Mouse (Mus musculus): ENCODE results near the gene Olfr1196. TPM values are rescaled to one million over a fixed set of nuclear protein-coding genes. Genes with fewer than 3 reads are reported as not detected.
"Not testable (repeated sequence)": the region's sequence is repeated elsewhere in the genome, so short reads cannot be mapped to it uniquely, and the experiment has no call there.

The Olfr1196 gene
- total RNA-seq (2021): not detected
- long read RNA-seq, experiment 1: 0 reads
- long read RNA-seq, experiment 2: 0 reads

DNA sequence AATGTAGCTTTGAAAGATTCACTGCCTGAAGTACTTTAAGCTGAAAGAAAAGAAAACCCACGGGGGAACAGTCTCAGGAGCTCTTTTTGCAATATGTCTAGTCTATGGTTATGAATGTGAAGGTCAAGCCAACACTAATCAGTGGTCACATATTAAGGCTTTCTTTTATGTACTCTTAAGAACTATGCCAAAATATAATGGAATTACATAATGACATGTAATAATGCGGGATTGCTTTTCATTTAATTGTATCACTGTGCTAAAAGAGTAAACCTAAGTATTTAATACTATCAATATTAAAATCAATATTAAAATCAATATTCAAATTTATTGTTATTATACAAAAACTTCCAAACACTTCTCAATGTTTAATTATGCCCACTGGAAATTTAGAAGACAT is at the start of gene Olfr1196:
Olfr1196 (minus strand) TSS at position 101 of the 400 bp plus-strand sequence.
- no peak for DNase-seq

GRCm38 (mm10) chr2:88751270-88751669 is 46.9 kb upstream of the Olfr1196 start, which contains the start of gene Olfr1198:
Gene Olfr1198, minus strand, starts transcription at chr2:88751370.
- no peak for DNase-seq

DNA sequence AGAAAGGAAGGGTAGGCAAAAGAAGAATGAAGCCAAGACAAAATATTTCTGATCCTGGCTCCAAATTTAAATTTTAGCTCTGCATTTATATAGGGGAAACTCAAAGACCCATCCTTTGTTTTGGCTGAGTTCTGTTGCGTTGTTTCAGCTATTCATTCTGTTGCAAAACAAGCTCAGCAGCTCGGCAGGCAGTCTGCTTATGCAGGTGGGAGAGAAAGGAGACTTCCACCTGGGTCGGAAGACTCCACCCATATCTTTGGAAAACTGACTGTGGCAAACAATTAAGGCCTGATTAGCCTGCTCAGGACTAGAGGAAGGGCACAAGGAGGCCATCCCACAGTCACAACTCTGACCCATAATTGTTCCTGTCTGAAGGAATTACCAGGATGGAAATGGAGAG is 39.0 kb upstream of the Olfr1196 start:
- no peak for DNase-seq

DNA sequence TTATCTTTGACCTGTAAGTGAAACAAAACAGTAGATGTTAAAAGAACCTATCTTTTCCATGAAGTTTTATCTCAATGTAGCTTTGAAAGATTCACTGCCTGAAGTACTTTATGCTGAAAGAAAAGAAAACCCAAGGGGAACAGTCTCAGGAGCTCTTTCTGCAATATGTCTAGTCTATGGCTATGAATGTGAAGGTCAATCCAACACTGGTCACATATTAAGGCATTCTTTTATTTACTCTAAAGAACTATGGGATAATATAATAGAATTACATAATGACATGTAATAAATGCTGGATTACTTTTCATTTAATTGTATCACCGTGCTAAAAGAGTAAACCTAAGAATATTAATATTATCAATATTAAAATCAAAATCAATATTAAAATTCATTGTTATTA is 27.9 kb upstream of the Olfr1196 start, which contains the start of gene Olfr1197:
Olfr1197 (minus strand) TSS at position 101 of the 400 bp plus-strand sequence.
- DNase-seq: no peak

GRCm38 (mm10) chr2:88689087-88689486 is 15.3 kb downstream of the Olfr1196 start, which contains the start of gene Olfr1195:
Gene Olfr1195, minus strand, starts transcription at chr2:88689187.
- DNase-seq: no peak

DNA sequence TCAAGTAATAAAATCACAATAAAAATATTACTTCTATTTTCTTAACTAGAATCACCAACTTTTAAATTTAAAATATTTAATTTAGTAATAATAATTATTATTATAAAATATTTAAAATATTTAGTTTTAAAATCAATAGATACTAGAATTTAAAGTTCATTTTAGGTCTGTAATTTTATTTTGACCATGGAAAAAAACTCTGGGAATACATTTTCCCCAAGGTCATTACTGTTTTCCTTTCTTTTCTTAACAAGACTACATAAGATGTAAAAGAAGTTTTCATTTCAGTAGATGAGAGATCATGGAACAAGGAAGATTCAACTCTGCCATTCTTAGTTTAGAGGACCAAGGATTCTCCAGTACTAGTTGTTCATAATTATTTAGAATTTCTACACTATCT is 29.1 kb downstream of the Olfr1196 start, which contains the start of gene Olfr1193:
Olfr1193 (plus strand) TSS at position 301 of the 400 bp plus-strand sequence.
- DNase-seq: not testable (repeated sequence)

GRCm38 (mm10) chr2:88648209-88648608 is 56.2 kb downstream of the Olfr1196 start, which contains the start of gene Olfr1192-ps1:
Gene Olfr1192-ps1, plus strand, starts transcription at chr2:88648509.
- no peak for DNase-seq

Other genes starting within 250 kb of the Olfr1196 start
- not detected for gene Olfr1183, start 249.7 kb downstream of the Olfr1196 start, total RNA-seq (2021)
- gene Olfr1184, start 221.0 kb downstream of the Olfr1196 start, total RNA-seq (2021): not detected
- not detected for gene Olfr1185-ps1, start 211.3 kb downstream of the Olfr1196 start, total RNA-seq (2021)
- gene Olfr1186, start 186.0 kb downstream of the Olfr1196 start, total RNA-seq (2021): not detected
- not detected for gene Olfr1188, start 147.7 kb downstream of the Olfr1196 start, total RNA-seq (2021)
- not detected for gene Olfr1189, start 118.1 kb downstream of the Olfr1196 start, total RNA-seq (2021)
- gene Olfr1191-ps1, start 64.1 kb downstream of the Olfr1196 start, total RNA-seq (2021): under 1 TPM in 1 of 2 experiments, not detected in 1; 0.05 TPM
- gene Olfr1192-ps1, start 56.1 kb downstream of the Olfr1196 start, total RNA-seq (2021): not detected
- gene Olfr1193, start 29.0 kb downstream of the Olfr1196 start, total RNA-seq (2021): not detected
- not detected for gene Olfr1195, start 15.4 kb downstream of the Olfr1196 start, total RNA-seq (2021)
- not detected for gene Olfr1197, start 27.8 kb upstream of the Olfr1196 start, total RNA-seq (2021)
- not detected for gene Olfr1198, start 46.8 kb upstream of the Olfr1196 start, total RNA-seq (2021)
- gene Olfr1199, start 55.9 kb upstream of the Olfr1196 start, total RNA-seq (2021): not detected
- gene Olfr1200, start 65.9 kb upstream of the Olfr1196 start, total RNA-seq (2021): not detected
- gene Olfr1201, start 88.4 kb upstream of the Olfr1196 start, total RNA-seq (2021): not detected
- gene Olfr1202, start 109.9 kb upstream of the Olfr1196 start, total RNA-seq (2021): not detected
- gene Olfr1205, start 125.1 kb upstream of the Olfr1196 start, total RNA-seq (2021): not detected
- not detected for gene Olfr1204, start 144.7 kb upstream of the Olfr1196 start, total RNA-seq (2021)
- not detected for gene Olfr1206, start 158.6 kb upstream of the Olfr1196 start, total RNA-seq (2021)
- not detected for gene Olfr1208, start 197.7 kb upstream of the Olfr1196 start, total RNA-seq (2021)
- gene Olfr1209, start 210.6 kb upstream of the Olfr1196 start, total RNA-seq (2021): not detected
- gene Olfr1211, start 233.5 kb upstream of the Olfr1196 start, total RNA-seq (2021): not detected
- gene Olfr1212, start 249.4 kb upstream of the Olfr1196 start, total RNA-seq (2021): not detected